Mouse (Mus musculus): Measurements from ENCODE around the gene Gab3. TPM values are rescaled to one million over a fixed set of nuclear protein-coding genes. Genes with fewer than 3 reads are reported as not detected.
A peak's percentile ranks its signal among the peaks of the same experiment; 100 is the strongest.

Gene Gab3
- 0.95 and 1.5 TPM in 2 replicates for polyA plus RNA-seq (2012; rRNA removed)

- Histone ChIP-seq H3K4me1 (ENCODE audit: control insufficient read depth, insufficient read depth, low read length) (no peaks in the 10 kb centered on the region), H3K27ac (ENCODE audit: control insufficient read depth, insufficient read depth, low read depth, low read length) (no peak within 1 kb of the TSS), H3K27me3 (ENCODE audit: control insufficient read depth, insufficient read depth, low read length) (no peaks in the 10 kb centered on the region), H3K36me3 (ENCODE audit: control insufficient read depth, insufficient read depth, low read length) (no peaks in the 10 kb centered on the region), H3K4me3 (ENCODE audit: control insufficient read depth, low read depth, low read length) (peak within 1 kb of the TSS; percentile 78)
- TF ChIP-seq CTCF (IDR thresholded peaks at IDR 0.05; ENCODE audit: control insufficient read depth, insufficient read depth, insufficient replicate concordance, low read depth, low read length), result no peak
- no peak for TF ChIP-seq POLR2A (IDR thresholded peaks at IDR 0.05; ENCODE audit: control insufficient read depth, low read depth, low read length)
These were observed at the start of gene Gab3 for GRCm38 (mm10) chrX:75084774-75085508. TSS of gene Gab3 (minus strand) at chrX:75085458.

- TF ChIP-seq CTCF (IDR thresholded peaks at IDR 0.05; ENCODE audit: control insufficient read depth, insufficient read depth, insufficient replicate concordance, low read depth, low read length) (no peak), POLR2A (IDR thresholded peaks at IDR 0.05; ENCODE audit: control insufficient read depth, low read depth, low read length) (no peak)
These were observed 45.4 kb upstream of the Gab3 start, which contains the start of gene Mpp1 for GRCm38 (mm10) chrX:75130467-75131160. TSS of gene Mpp1 (minus strand) at chrX:75131016.

GRCm38 (mm10) chrX:75129474-75129873 lies 44.2 kb upstream of the Gab3 start:
- TF ChIP-seq CTCF (IDR thresholded peaks at IDR 0.05; ENCODE audit: control insufficient read depth, insufficient read depth, insufficient replicate concordance, low read depth, low read length), result no peak
- no peak for TF ChIP-seq POLR2A (IDR thresholded peaks at IDR 0.05; ENCODE audit: control insufficient read depth, low read depth, low read length)
- no peaks in the 10 kb centered on the region for H3K36me3 ChIP-seq (ENCODE audit: control insufficient read depth, insufficient read depth, low read length)
- no peaks in the 10 kb centered on the region for H3K27me3 ChIP-seq (ENCODE audit: control insufficient read depth, insufficient read depth, low read length)
- H3K4me3 ChIP-seq (ENCODE audit: control insufficient read depth, low read depth, low read length), result no peak overlapping the region
- no peak overlapping the region for H3K27ac ChIP-seq (ENCODE audit: control insufficient read depth, insufficient read depth, low read depth, low read length)
- H3K4me1 ChIP-seq (ENCODE audit: control insufficient read depth, insufficient read depth, low read length), result no peaks in the 10 kb centered on the region

More at GRCm38 (mm10) chrX:75130467-75131160, 45.4 kb upstream of the Gab3 start, which contains the start of gene Mpp1:
- Histone ChIP-seq H3K4me1 (ENCODE audit: control insufficient read depth, insufficient read depth, low read length) (no peaks in the 10 kb centered on the region), H3K36me3 (ENCODE audit: control insufficient read depth, insufficient read depth, low read length) (no peaks in the 10 kb centered on the region), H3K4me3 (ENCODE audit: control insufficient read depth, low read depth, low read length) (peak within 1 kb of the TSS; percentile 77), H3K27ac (ENCODE audit: control insufficient read depth, insufficient read depth, low read depth, low read length) (0 out of 2 replicates have a peak within 1 kb of the TSS, but pooled peaks have one; percentile 24), H3K27me3 (ENCODE audit: control insufficient read depth, insufficient read depth, low read length) (no peaks in the 10 kb centered on the region)

- Histone ChIP-seq H3K36me3 (ENCODE audit: control insufficient read depth, insufficient read depth, low read length) (no peaks in the 10 kb centered on the region), H3K27ac (ENCODE audit: control insufficient read depth, insufficient read depth, low read depth, low read length) (no peak overlapping the region), H3K27me3 (ENCODE audit: control insufficient read depth, insufficient read depth, low read length) (no peaks in the 10 kb centered on the region), H3K4me1 (ENCODE audit: control insufficient read depth, insufficient read depth, low read length) (no peaks in the 10 kb centered on the region), H3K4me3 (ENCODE audit: control insufficient read depth, low read depth, low read length) (no peak overlapping the region)
- no peak for TF ChIP-seq POLR2A (IDR thresholded peaks at IDR 0.05; ENCODE audit: control insufficient read depth, low read depth, low read length)
- no peak for TF ChIP-seq CTCF (IDR thresholded peaks at IDR 0.05; ENCODE audit: control insufficient read depth, insufficient read depth, insufficient replicate concordance, low read depth, low read length)
These were observed 43.2 kb upstream of the Gab3 start for GRCm38 (mm10) chrX:75128333-75128980.

GRCm38 (mm10) chrX:75126893-75127292 lies 41.6 kb upstream of the Gab3 start:
- no peak overlapping the region for H3K4me3 ChIP-seq (ENCODE audit: control insufficient read depth, low read depth, low read length)
- H3K27me3 ChIP-seq (ENCODE audit: control insufficient read depth, insufficient read depth, low read length), result no peaks in the 10 kb centered on the region
- TF ChIP-seq CTCF (IDR thresholded peaks at IDR 0.05; ENCODE audit: control insufficient read depth, insufficient read depth, insufficient replicate concordance, low read depth, low read length) (no peak), POLR2A (IDR thresholded peaks at IDR 0.05; ENCODE audit: control insufficient read depth, low read depth, low read length) (no peak)
- H3K4me1 ChIP-seq (ENCODE audit: control insufficient read depth, insufficient read depth, low read length), result no peaks in the 10 kb centered on the region
- H3K27ac ChIP-seq (ENCODE audit: control insufficient read depth, insufficient read depth, low read depth, low read length), result no peak overlapping the region
- no peaks in the 10 kb centered on the region for H3K36me3 ChIP-seq (ENCODE audit: control insufficient read depth, insufficient read depth, low read length)

GRCm38 (mm10) chrX:75125606-75126005 lies 40.3 kb upstream of the Gab3 start:
- no peak for TF ChIP-seq CTCF (IDR thresholded peaks at IDR 0.05; ENCODE audit: control insufficient read depth, insufficient read depth, insufficient replicate concordance, low read depth, low read length)
- Histone ChIP-seq H3K36me3 (ENCODE audit: control insufficient read depth, insufficient read depth, low read length) (no peaks in the 10 kb centered on the region), H3K4me3 (ENCODE audit: control insufficient read depth, low read depth, low read length) (no peak overlapping the region), H3K27me3 (ENCODE audit: control insufficient read depth, insufficient read depth, low read length) (no peaks in the 10 kb centered on the region), H3K4me1 (ENCODE audit: control insufficient read depth, insufficient read depth, low read length) (no peaks in the 10 kb centered on the region), H3K27ac (ENCODE audit: control insufficient read depth, insufficient read depth, low read depth, low read length) (no peak overlapping the region)

GRCm38 (mm10) chrX:75115550-75115949 lies 30.3 kb upstream of the Gab3 start:
- Histone ChIP-seq H3K27ac (ENCODE audit: control insufficient read depth, insufficient read depth, low read depth, low read length) (no peak overlapping the region), H3K4me1 (ENCODE audit: control insufficient read depth, insufficient read depth, low read length) (no peaks in the 10 kb centered on the region), H3K36me3 (ENCODE audit: control insufficient read depth, insufficient read depth, low read length) (no peaks in the 10 kb centered on the region), H3K4me3 (ENCODE audit: control insufficient read depth, low read depth, low read length) (no peak overlapping the region), H3K27me3 (ENCODE audit: control insufficient read depth, insufficient read depth, low read length) (no peaks in the 10 kb centered on the region)
- TF ChIP-seq POLR2A (IDR thresholded peaks at IDR 0.05; ENCODE audit: control insufficient read depth, low read depth, low read length), result no peak
- no peak for TF ChIP-seq CTCF (IDR thresholded peaks at IDR 0.05; ENCODE audit: control insufficient read depth, insufficient read depth, insufficient replicate concordance, low read depth, low read length)
